Mouse (Mus musculus): ENCODE data around the gene Gm20388. TPM values are rescaled to one million over a fixed set of nuclear protein-coding genes. Genes with fewer than 3 reads are reported as not detected.
A peak's percentile ranks its signal among the peaks of the same experiment; 100 is the strongest.

The Gm20388 gene
- polyA plus RNA-seq, 1 experiment from 2014 or later: not detected

GRCm38 (mm10) chr8:123788416-123789170 lies 3878.0 kb downstream of the Gm20388 start:
- Histone ChIP-seq H3K27ac (no peak overlapping the region), H3K4me1 (replicated peaks) (peaks cover 13% of the 10 kb centered on the region), H3K36me3 (no peaks in the 10 kb centered on the region), H3K27me3 (no peaks in the 10 kb centered on the region), H3K9ac (no peak overlapping the region), H3K4me2 (no peak overlapping the region), H3K4me3 (replicated peaks) (no peak overlapping the region), H3K9me3 (replicated peaks) (no peaks in the 10 kb centered on the region)
- 56% methylated on average over 14 of the region's 14 CpGs for WGBS (ENCODE audit: insufficient replicate concordance)
- no peak for ATAC-seq (ENCODE audit: low read depth)
- DNase-seq: no peak

- ATAC-seq (ENCODE audit: low read depth) (no peak), DNase-seq (no peak)
- Histone ChIP-seq H3K27me3 (no peaks in the 10 kb centered on the region), H3K4me1 (replicated peaks) (peaks cover 11% of the 10 kb centered on the region; the same call in 1 of the 2 replicates), H3K4me2 (no peak overlapping the region), H3K36me3 (no peaks in the 10 kb centered on the region), H3K27ac (no peak overlapping the region), H3K9me3 (replicated peaks) (no peaks in the 10 kb centered on the region), H3K9ac (no peak overlapping the region), H3K4me3 (replicated peaks) (no peak overlapping the region)
- 65% methylated on average over 9 of the region's 9 CpGs for WGBS (ENCODE audit: insufficient replicate concordance)
Observed at GRCm38 (mm10) chr8:123789461-123789860, 3878.8 kb downstream of the Gm20388 start.

- Histone ChIP-seq H3K27ac (no peak overlapping the region), H3K4me1 (replicated peaks) (peaks cover 11% of the 10 kb centered on the region; the same call in 1 of the 2 replicates), H3K4me3 (replicated peaks) (no peak overlapping the region), H3K9ac (no peak overlapping the region), H3K9me3 (replicated peaks) (no peaks in the 10 kb centered on the region), H3K36me3 (no peaks in the 10 kb centered on the region), H3K27me3 (no peaks in the 10 kb centered on the region), H3K4me2 (no peak overlapping the region)
- 2% methylated on average over 4 of the region's 4 CpGs for WGBS (ENCODE audit: insufficient replicate concordance)
- DNase-seq (peak; percentile 58), ATAC-seq (ENCODE audit: low read depth) (no peak)
Observed at GRCm38 (mm10) chr8:123789970-123790369, 3879.3 kb downstream of the Gm20388 start.

- H3K9ac ChIP-seq: no peak overlapping the region
- DNase-seq: no peak
- WGBS (ENCODE audit: insufficient replicate concordance): 75% methylated on average over 16 of the region's 16 CpGs
Observed at GRCm38 (mm10) chr8:123791101-123791844, 3880.6 kb downstream of the Gm20388 start.

GRCm38 (mm10) chr8:123791845-123792225 lies 3881.2 kb downstream of the Gm20388 start:
- no peak overlapping the region for H3K4me3 ChIP-seq (replicated peaks)
- ATAC-seq (ENCODE audit: low read depth): no peak
- 74% methylated on average over 7 of the region's 7 CpGs for WGBS (ENCODE audit: insufficient replicate concordance)

More at GRCm38 (mm10) chr8:123791101-123791844, 3880.6 kb downstream of the Gm20388 start:
- no peaks in the 10 kb centered on the region for H3K36me3 ChIP-seq
- H3K4me3 ChIP-seq (replicated peaks): no peak overlapping the region
- H3K4me1 ChIP-seq (replicated peaks): peaks cover 14% of the 10 kb centered on the region
- H3K27ac ChIP-seq: no peak overlapping the region
- H3K4me2 ChIP-seq: no peak overlapping the region
- H3K27me3 ChIP-seq: no peaks in the 10 kb centered on the region
- ATAC-seq (ENCODE audit: low read depth): no peak
- H3K9me3 ChIP-seq (replicated peaks): no peaks in the 10 kb centered on the region

GRCm38 (mm10) chr8:123793900-123794299 lies 3883.3 kb downstream of the Gm20388 start:
- ATAC-seq (ENCODE audit: low read depth) (no peak), DNase-seq (no peak)
- no peak overlapping the region for H3K27ac ChIP-seq
- WGBS (ENCODE audit: insufficient replicate concordance): 47% methylated on average over 10 of the region's 10 CpGs
- H3K9me3 ChIP-seq (replicated peaks): no peaks in the 10 kb centered on the region
- H3K4me1 ChIP-seq (replicated peaks): peaks cover 33% of the 10 kb centered on the region
- H3K4me3 ChIP-seq (replicated peaks): no peak overlapping the region
- H3K36me3 ChIP-seq: no peaks in the 10 kb centered on the region
- H3K4me2 ChIP-seq: no peak overlapping the region
- no peak overlapping the region for H3K9ac ChIP-seq
- no peaks in the 10 kb centered on the region for H3K27me3 ChIP-seq

More at GRCm38 (mm10) chr8:123791845-123792225, 3881.2 kb downstream of the Gm20388 start:
- Histone ChIP-seq H3K4me1 (replicated peaks) (peaks cover 20% of the 10 kb centered on the region), H3K27me3 (no peaks in the 10 kb centered on the region), H3K9ac (no peak overlapping the region), H3K4me2 (no peak overlapping the region), H3K36me3 (no peaks in the 10 kb centered on the region), H3K9me3 (replicated peaks) (no peaks in the 10 kb centered on the region), H3K27ac (no peak overlapping the region)
- no peak for DNase-seq

GRCm38 (mm10) chr8:123794766-123795165 lies 3884.1 kb downstream of the Gm20388 start:
- DNase-seq (no peak), ATAC-seq (ENCODE audit: low read depth) (no peak)
- Histone ChIP-seq H3K27me3 (no peaks in the 10 kb centered on the region), H3K4me2 (no peak overlapping the region), H3K36me3 (no peaks in the 10 kb centered on the region), H3K9me3 (replicated peaks) (no peaks in the 10 kb centered on the region), H3K4me3 (replicated peaks) (no peak overlapping the region), H3K27ac (no peak overlapping the region), H3K9ac (no peak overlapping the region), H3K4me1 (replicated peaks) (peaks cover 40% of the 10 kb centered on the region)
- 81% methylated on average over 4 of the region's 4 CpGs for WGBS (ENCODE audit: insufficient replicate concordance)

- WGBS (ENCODE audit: insufficient replicate concordance): 30% methylated on average over 4 of the region's 4 CpGs
- Histone ChIP-seq H3K27ac (peak overlapping the region; percentile 72), H3K4me1 (replicated peaks) (peaks cover 48% of the 10 kb centered on the region), H3K9ac (no peak overlapping the region), H3K9me3 (replicated peaks) (no peaks in the 10 kb centered on the region), H3K4me2 (no peak overlapping the region), H3K27me3 (no peaks in the 10 kb centered on the region), H3K36me3 (no peaks in the 10 kb centered on the region), H3K4me3 (replicated peaks) (no peak overlapping the region)
- ATAC-seq (ENCODE audit: low read depth): no peak
- no peak for DNase-seq
Observed at GRCm38 (mm10) chr8:123796758-123797157, 3886.1 kb downstream of the Gm20388 start.

GRCm38 (mm10) chr8:123797928-123798327 lies 3887.3 kb downstream of the Gm20388 start:
- peak overlapping the region; percentile 81 for H3K27ac ChIP-seq
- ATAC-seq (ENCODE audit: low read depth): peak; percentile 92
- H3K9me3 ChIP-seq (replicated peaks): no peaks in the 10 kb centered on the region
- 20% methylated on average over 15 of the region's 15 CpGs for WGBS (ENCODE audit: insufficient replicate concordance)
- H3K27me3 ChIP-seq: no peaks in the 10 kb centered on the region
- H3K4me3 ChIP-seq (replicated peaks): peak overlapping the region; percentile 3; the same call in 1 of the 2 replicates
- no peaks in the 10 kb centered on the region for H3K36me3 ChIP-seq
- H3K9ac ChIP-seq: peak overlapping the region; percentile 22
- peaks cover 44% of the 10 kb centered on the region for H3K4me1 ChIP-seq (replicated peaks)
- peak; percentile 69 for DNase-seq
- peak overlapping the region; percentile 42 for H3K4me2 ChIP-seq

- H3K4me1 ChIP-seq (replicated peaks): peaks cover 44% of the 10 kb centered on the region
- H3K4me3 ChIP-seq (replicated peaks): no peak overlapping the region
- ATAC-seq (ENCODE audit: low read depth) (no peak), DNase-seq (no peak)
- no peaks in the 10 kb centered on the region for H3K27me3 ChIP-seq
- no peak overlapping the region for H3K4me2 ChIP-seq
- H3K36me3 ChIP-seq: no peaks in the 10 kb centered on the region
- H3K9me3 ChIP-seq (replicated peaks): no peaks in the 10 kb centered on the region
- no peak overlapping the region for H3K9ac ChIP-seq
- peak overlapping the region; percentile 81 for H3K27ac ChIP-seq
- 75% methylated on average over 6 of the region's 6 CpGs for WGBS (ENCODE audit: insufficient replicate concordance)
Observed at GRCm38 (mm10) chr8:123799434-123799833, 3888.8 kb downstream of the Gm20388 start.

GRCm38 (mm10) chr8:123799885-123800284 lies 3889.2 kb downstream of the Gm20388 start:
- ATAC-seq (ENCODE audit: low read depth) (no peak), DNase-seq (no peak)
- WGBS (ENCODE audit: insufficient replicate concordance): 37% methylated on average over 3 of the region's 3 CpGs
- H3K4me1 ChIP-seq (replicated peaks): peaks cover 45% of the 10 kb centered on the region
- H3K9ac ChIP-seq: no peak overlapping the region
- H3K4me2 ChIP-seq: no peak overlapping the region
- H3K36me3 ChIP-seq: no peaks in the 10 kb centered on the region
- no peak overlapping the region for H3K4me3 ChIP-seq (replicated peaks)
- no peaks in the 10 kb centered on the region for H3K27me3 ChIP-seq
- H3K9me3 ChIP-seq (replicated peaks): no peaks in the 10 kb centered on the region
- peak overlapping the region; percentile 25 for H3K27ac ChIP-seq

Measured in liver, embryonic 13.5 days (tissue).